Mouse (Mus musculus) ES-Bruce4 (cell line): Measurements from ENCODE around the gene Hipk2. TPM values are rescaled to one million over a fixed set of nuclear protein-coding genes. Genes with fewer than 3 reads are reported as not detected.

Experiments
- H3K27ac ChIP-seq: 2 replicates; pipeline ENCODE4 v1.5.1; 2012; ENCODE audit warnings: low read length, inconsistent platforms; ENCODE audit not compliant: insufficient read depth
- H3K27me3 ChIP-seq: 2 replicates; pipeline ENCODE4 v1.6.1; 2012; ENCODE audit warnings: mild to moderate bottlenecking, low read length, inconsistent platforms; ENCODE audit not compliant: control insufficient read depth, poor library complexity, insufficient read depth, severe bottlenecking
- H3K36me3 ChIP-seq: 2 replicates; pipeline ENCODE4 v1.6.1; 2012; ENCODE audit warnings: inconsistent platforms, mild to moderate bottlenecking, low read length, moderate library complexity; ENCODE audit not compliant: control insufficient read depth, poor library complexity, insufficient read depth, severe bottlenecking
- H3K4me1 ChIP-seq: one replicate; pipeline ENCODE4 v1.8.1; 2011; ENCODE audit warnings: low read length; ENCODE audit not compliant: control insufficient read depth, insufficient read depth
- H3K4me3 ChIP-seq: 2 replicates; pipeline ENCODE4 v1.5.1; 2011; ENCODE audit warnings: low read depth, mild to moderate bottlenecking, low read length
- H3K9ac ChIP-seq: 2 replicates; pipeline ENCODE4 v1.6.1; 2012; ENCODE audit warnings: low read depth, mild to moderate bottlenecking, inconsistent platforms; ENCODE audit not compliant: poor library complexity, severe bottlenecking
- H3K9me3 ChIP-seq: replicated peaks from 2 replicates; pipeline ENCODE4 v1.6.1; 2012; ENCODE audit warnings: mild to moderate bottlenecking, low read length, inconsistent platforms; ENCODE audit not compliant: control insufficient read depth, poor library complexity, insufficient read depth, severe bottlenecking
- CTCF ChIP-seq: IDR thresholded peaks from one replicate; pipeline ENCODE4 v1.8.1; 2011; ENCODE audit warnings: low read depth, low read length
- EP300 ChIP-seq: IDR thresholded peaks from 2 replicates; pipeline ENCODE4 v1.6.1; 2011; ENCODE audit warnings: low read depth, low read length; ENCODE audit not compliant: insufficient read depth
- POLR2A ChIP-seq: IDR thresholded peaks from one replicate; pipeline ENCODE4 v1.8.1; 2011; ENCODE audit warnings: low read length; ENCODE audit not compliant: insufficient read depth
- polyA plus RNA-seq: library from polyadenylated mRNA; stranded (reverse); fragments of >200 nt; gene quantifications from 2 replicates; pipeline ENCODE4 v1.2.4, GENCODE M21; 2011; ENCODE audit warnings: low read depth; ENCODE audit not compliant: missing spikeins, insufficient read depth, insufficient read length

Hipk2 gene
- 16.8 and 17.8 TPM in 2 replicates for polyA plus RNA-seq

GRCm38 (mm10) chr6:38876071-38876911 is at the start of gene Hipk2:
Gene Hipk2 (minus strand): TSS chr6:38876165.
- Histone ChIP-seq H3K4me3 (peak within 1 kb of the TSS; percentile 92), H3K9me3 (no peaks in the 10 kb centered on the region), H3K27me3 (no peaks in the 10 kb centered on the region), H3K9ac (peak within 1 kb of the TSS; percentile 97), H3K36me3 (no peaks in the 10 kb centered on the region), H3K27ac (no peak within 1 kb of the TSS), H3K4me1 (no peaks in the 10 kb centered on the region)
- no peak for TF ChIP-seq CTCF
- TF ChIP-seq POLR2A, result no peak
- no peak for TF ChIP-seq EP300

GRCm38 (mm10) chr6:38925719-38926118 is 49.8 kb upstream of the Hipk2 start:
- Histone ChIP-seq H3K4me3 (peak overlapping the region; percentile 63), H3K9me3 (no peaks in the 10 kb centered on the region), H3K36me3 (no peaks in the 10 kb centered on the region), H3K27ac (no peak overlapping the region), H3K4me1 (no peaks in the 10 kb centered on the region), H3K27me3 (no peaks in the 10 kb centered on the region), H3K9ac (no peak overlapping the region; the same call in 1 of the 2 replicates)
- peak; percentile 80 for TF ChIP-seq CTCF
- no peak for TF ChIP-seq EP300
- TF ChIP-seq POLR2A, result no peak

- H3K27ac ChIP-seq, result no peak overlapping the region
- no peaks in the 10 kb centered on the region for H3K4me1 ChIP-seq
- no peak overlapping the region for H3K4me3 ChIP-seq
- no peak overlapping the region for H3K9ac ChIP-seq
- H3K9me3 ChIP-seq, result no peaks in the 10 kb centered on the region
- no peaks in the 10 kb centered on the region for H3K27me3 ChIP-seq
- no peak for TF ChIP-seq CTCF
- no peak for TF ChIP-seq POLR2A
- TF ChIP-seq EP300, result no peak
- H3K36me3 ChIP-seq, result no peaks in the 10 kb centered on the region
Observed at GRCm38 (mm10) chr6:38923870-38924817, 48.2 kb upstream of the Hipk2 start.

GRCm38 (mm10) chr6:38923450-38923849 is 47.5 kb upstream of the Hipk2 start:
- H3K4me3 ChIP-seq, result no peak overlapping the region
- TF ChIP-seq CTCF (no peak), POLR2A (no peak), EP300 (no peak)

GRCm38 (mm10) chr6:38922517-38922916 is 46.6 kb upstream of the Hipk2 start:
- Histone ChIP-seq H3K9me3 (no peaks in the 10 kb centered on the region), H3K27me3 (no peaks in the 10 kb centered on the region), H3K36me3 (no peaks in the 10 kb centered on the region), H3K4me3 (no peak overlapping the region), H3K27ac (no peak overlapping the region), H3K9ac (no peak overlapping the region), H3K4me1 (no peaks in the 10 kb centered on the region)
- TF ChIP-seq EP300 (no peak), POLR2A (no peak), CTCF (no peak)

More at GRCm38 (mm10) chr6:38923450-38923849, 47.5 kb upstream of the Hipk2 start:
- no peak overlapping the region for H3K27ac ChIP-seq
- H3K9ac ChIP-seq, result no peak overlapping the region
- no peaks in the 10 kb centered on the region for H3K27me3 ChIP-seq
- H3K9me3 ChIP-seq, result no peaks in the 10 kb centered on the region
- no peaks in the 10 kb centered on the region for H3K4me1 ChIP-seq
- H3K36me3 ChIP-seq, result no peaks in the 10 kb centered on the region

GRCm38 (mm10) chr6:38921810-38922116 is 45.8 kb upstream of the Hipk2 start:
- Histone ChIP-seq H3K4me3 (no peak overlapping the region), H3K36me3 (no peaks in the 10 kb centered on the region), H3K9ac (no peak overlapping the region), H3K27ac (no peak overlapping the region), H3K4me1 (no peaks in the 10 kb centered on the region), H3K9me3 (no peaks in the 10 kb centered on the region), H3K27me3 (no peaks in the 10 kb centered on the region)
- TF ChIP-seq EP300 (no peak), POLR2A (no peak), CTCF (no peak)
